Mouse (Mus musculus) heart, embryonic 14.5 days (tissue): ENCODE results near the gene Otor. TPM values are rescaled to one million over a fixed set of nuclear protein-coding genes. Genes with fewer than 3 reads are reported as not detected.

Experiments used
- ATAC-seq: fragments of 200-750 bp; cut with Nextera tagmentation; 2 replicates; pipeline ENCODE4 v1.8.0; 2017; ENCODE audit warnings: low read depth, moderate TSS enrichment; ENCODE audit not compliant: insufficient number of reproducible peaks, insufficient read depth, low FRiP score
- H3K27ac ChIP-seq, 2 experiments: fragments of 200-500 bp in 1 of 2; fragments of 300-500 bp in 1 of 2; sonication (generic) in 1 of 2; replicated peaks in 1 of 2; 2 replicates each; pipeline ENCODE4 v1.5.1; 2012 to 2014; ENCODE audit warnings: low read depth in 2 of 2, low read length in 2 of 2, control low read depth in 1 of 2, mild to moderate bottlenecking in 1 of 2, mixed read lengths in 1 of 2; ENCODE audit not compliant: control insufficient read depth in 1 of 2, insufficient read depth in 1 of 2
- H3K27me3 ChIP-seq: fragments of 300-500 bp; sonication (generic); 2 replicates; pipeline ENCODE4 v1.6.1; 2014; ENCODE audit warnings: mild to moderate bottlenecking, low read length, control low read depth; ENCODE audit not compliant: control insufficient read depth, insufficient read depth
- H3K36me3 ChIP-seq: fragments of 300-500 bp; sonication (generic); 2 replicates; pipeline ENCODE4 v1.6.1; 2014; ENCODE audit warnings: mild to moderate bottlenecking, control low read depth, low read length, mixed read lengths; ENCODE audit not compliant: control insufficient read depth, insufficient read depth
- H3K4me1 ChIP-seq, 2 experiments: fragments of 200-500 bp in 1 of 2; fragments of 300-500 bp in 1 of 2; sonication (generic) in 1 of 2; 2 replicates each; pipeline ENCODE4 v1.6.1; 2012 to 2014; ENCODE audit warnings: low read length in 2 of 2, control low read depth in 1 of 2, mixed read lengths in 1 of 2; ENCODE audit not compliant: control insufficient read depth in 2 of 2, insufficient read depth in 2 of 2
- H3K4me2 ChIP-seq: fragments of 300-500 bp; sonication (generic); 2 replicates; pipeline ENCODE4 v1.6.1; 2014; ENCODE audit warnings: mild to moderate bottlenecking, low read length
- H3K4me3 ChIP-seq, 2 experiments: fragments of 200-500 bp in 1 of 2; fragments of 300-500 bp in 1 of 2; sonication (generic) in 1 of 2; 2 replicates each; pipeline ENCODE4 v1.5.1; 2012 to 2014; ENCODE audit warnings: low read length in 2 of 2, mild to moderate bottlenecking in 2 of 2, control low read depth in 1 of 2, low read depth in 1 of 2, moderate library complexity in 1 of 2; ENCODE audit not compliant: control insufficient read depth in 1 of 2, insufficient read depth in 1 of 2
- H3K9ac ChIP-seq: fragments of 300-500 bp; sonication (generic); 2 replicates; pipeline ENCODE4 v1.6.1; 2014; ENCODE audit warnings: mild to moderate bottlenecking, low read length
- H3K9me3 ChIP-seq: fragments of 300-500 bp; sonication (generic); 2 replicates; pipeline ENCODE4 v1.6.1; 2016; ENCODE audit warnings: low read length, control low read depth; ENCODE audit not compliant: control insufficient read depth
- WGBS: fragments of 180-500 bp; shearing (Covaris S2); extraction: QIAGEN DNeasy Blood & Tissue Kit; methylation state at CpG from one replicate; pipeline ENCODE4 v1.1.7; 2014; 5-methylcytosine and 5-hydroxymethylcytosine counted together
- polyA plus RNA-seq: library from polyadenylated mRNA; unstranded; fragments of >200 nt; fragmentation: Nextera tagmentation; extraction: Ambion mirVana; gene quantifications from 2 replicates; pipeline ENCODE4 v1.2.1, GENCODE M21; 2014

Otor gene
- polyA plus RNA-seq, 1 experiment from 2014 or later: 0.36 TPM

GRCm38 (mm10) chr2:143093726-143094125 lies 15.5 kb downstream of the Otor start:
- Histone ChIP-seq H3K9ac (no peak overlapping the region), H3K27me3 (0 out of 2 replicates have a peak, but pooled peaks cover 4% of the 10 kb centered on the region), H3K4me1 (no peaks in the 10 kb centered on the region), H3K36me3 (no peaks in the 10 kb centered on the region), H3K27ac (no peak overlapping the region), H3K9me3 (no peaks in the 10 kb centered on the region), H3K4me3 (no peak overlapping the region), H3K4me2 (no peak overlapping the region)
- peak; percentile 56 for ATAC-seq
- WGBS: 24% methylated on average over 6 of the region's 6 CpGs

- no peaks in the 10 kb centered on the region for H3K9me3 ChIP-seq
- 0 out of 2 replicates have a peak, but pooled peaks cover 4% of the 10 kb centered on the region for H3K27me3 ChIP-seq
- H3K9ac ChIP-seq: no peak overlapping the region
- no peak overlapping the region for H3K4me2 ChIP-seq
- no peak for ATAC-seq
- H3K4me3 ChIP-seq: no peak overlapping the region
- no peaks in the 10 kb centered on the region for H3K36me3 ChIP-seq
- no peak overlapping the region for H3K27ac ChIP-seq
- whole genome bisulfite sequencing: 59% methylated on average over 6 of the region's 6 CpGs
- no peaks in the 10 kb centered on the region for H3K4me1 ChIP-seq
These were observed 16.5 kb downstream of the Otor start for GRCm38 (mm10) chr2:143094761-143095160.

- WGBS: 84% methylated on average over 1 of the region's 1 CpGs
These were observed 18.9 kb downstream of the Otor start for GRCm38 (mm10) chr2:143097170-143097569.

GRCm38 (mm10) chr2:143113859-143114258 lies 35.6 kb downstream of the Otor start:
- H3K4me3 ChIP-seq: no peak overlapping the region
- H3K4me2 ChIP-seq: no peak overlapping the region
- no peak overlapping the region for H3K27ac ChIP-seq
- no peaks in the 10 kb centered on the region for H3K9me3 ChIP-seq
- no peak for ATAC-seq
- H3K9ac ChIP-seq: no peak overlapping the region
- no peaks in the 10 kb centered on the region for H3K4me1 ChIP-seq
- 67% methylated on average over 1 of the region's 1 CpGs for WGBS
- no peaks in the 10 kb centered on the region for H3K27me3 ChIP-seq
- H3K36me3 ChIP-seq: no peaks in the 10 kb centered on the region

More at GRCm38 (mm10) chr2:143097170-143097569, 18.9 kb downstream of the Otor start:
- ATAC-seq: no peak
- Histone ChIP-seq H3K4me1 (no peaks in the 10 kb centered on the region), H3K4me3 (no peak overlapping the region), H3K27me3 (0 out of 2 replicates have a peak, but pooled peaks cover 4% of the 10 kb centered on the region), H3K9ac (no peak overlapping the region), H3K4me2 (no peak overlapping the region), H3K36me3 (no peaks in the 10 kb centered on the region), H3K27ac (no peak overlapping the region), H3K9me3 (no peaks in the 10 kb centered on the region)

- no peak overlapping the region for H3K27ac ChIP-seq
- no peaks in the 10 kb centered on the region for H3K36me3 ChIP-seq
- no peak for ATAC-seq
- WGBS: 54% methylated on average over 4 of the region's 4 CpGs
- no peak overlapping the region for H3K9ac ChIP-seq
- no peaks in the 10 kb centered on the region for H3K27me3 ChIP-seq
- H3K4me2 ChIP-seq: no peak overlapping the region
- H3K4me1 ChIP-seq: no peaks in the 10 kb centered on the region
- H3K9me3 ChIP-seq: no peaks in the 10 kb centered on the region
- H3K4me3 ChIP-seq: no peak overlapping the region
These were observed 36.4 kb downstream of the Otor start for GRCm38 (mm10) chr2:143114716-143115115.

- H3K9ac ChIP-seq: no peak overlapping the region
- H3K9me3 ChIP-seq: no peaks in the 10 kb centered on the region
- no peaks in the 10 kb centered on the region for H3K36me3 ChIP-seq
- no peak overlapping the region for H3K27ac ChIP-seq
- H3K4me2 ChIP-seq: no peak overlapping the region
- H3K4me1 ChIP-seq: no peaks in the 10 kb centered on the region
- H3K4me3 ChIP-seq: no peak overlapping the region
- 67% methylated on average over 3 of the region's 3 CpGs for WGBS
- H3K27me3 ChIP-seq: no peaks in the 10 kb centered on the region
- ATAC-seq: no peak
These were observed 39.2 kb downstream of the Otor start for GRCm38 (mm10) chr2:143117453-143117852.

- H3K9me3 ChIP-seq: no peaks in the 10 kb centered on the region
- H3K4me1 ChIP-seq: no peaks in the 10 kb centered on the region
- no peak for ATAC-seq
- WGBS: 72% methylated on average over 7 of the region's 7 CpGs
- no peak overlapping the region for H3K4me3 ChIP-seq
- no peak overlapping the region for H3K9ac ChIP-seq
- H3K27ac ChIP-seq: no peak overlapping the region
- no peaks in the 10 kb centered on the region for H3K36me3 ChIP-seq
- no peak overlapping the region for H3K4me2 ChIP-seq
- H3K27me3 ChIP-seq: no peaks in the 10 kb centered on the region
These were observed 39.9 kb downstream of the Otor start for GRCm38 (mm10) chr2:143118221-143118620.

- 65% methylated on average over 5 of the region's 5 CpGs for WGBS
- Histone ChIP-seq H3K4me2 (no peak overlapping the region), H3K4me1 (no peaks in the 10 kb centered on the region), H3K9ac (no peak overlapping the region), H3K9me3 (no peaks in the 10 kb centered on the region), H3K27me3 (no peaks in the 10 kb centered on the region), H3K4me3 (no peak overlapping the region), H3K27ac (no peak overlapping the region), H3K36me3 (no peaks in the 10 kb centered on the region)
- no peak for ATAC-seq
These were observed 52.9 kb downstream of the Otor start for GRCm38 (mm10) chr2:143131098-143131646.
